Mouse (Mus musculus) testis, adult 2 months (tissue): ENCODE results near the gene Psme2. TPM values are rescaled to one million over a fixed set of nuclear protein-coding genes. Genes with fewer than 3 reads are reported as not detected.

Experiments
- H3K27ac ChIP-seq: fragments of 200-500 bp; 2 replicates; pipeline ENCODE4 v1.5.1; 2012; ENCODE audit warnings: low read depth, low read length; ENCODE audit not compliant: control insufficient read depth, insufficient read depth
- H3K27me3 ChIP-seq: fragments of 200-500 bp; 2 replicates; pipeline ENCODE4 v1.6.1; 2012; ENCODE audit warnings: mild to moderate bottlenecking, low read length, moderate library complexity; ENCODE audit not compliant: control insufficient read depth, insufficient read depth
- H3K36me3 ChIP-seq: fragments of 200-500 bp; 2 replicates; pipeline ENCODE4 v1.6.1; 2012; ENCODE audit warnings: mild to moderate bottlenecking, low read length; ENCODE audit not compliant: control insufficient read depth, insufficient read depth
- H3K4me1 ChIP-seq: fragments of 200-500 bp; 2 replicates; pipeline ENCODE4 v1.6.1; 2012; ENCODE audit warnings: low read length; ENCODE audit not compliant: control insufficient read depth, insufficient read depth
- H3K4me3 ChIP-seq: fragments of 200-500 bp; 2 replicates; pipeline ENCODE4 v1.5.1; 2012; ENCODE audit warnings: low read depth, mild to moderate bottlenecking, low read length, moderate library complexity, mixed read lengths; ENCODE audit not compliant: control insufficient read depth
- CTCF ChIP-seq: fragments of 200-500 bp; IDR thresholded peaks from 2 replicates; pipeline ENCODE4 v1.5.1; 2012; ENCODE audit warnings: low read depth, mild to moderate bottlenecking, inconsistent platforms, low read length, moderate library complexity; ENCODE audit not compliant: control insufficient read depth, insufficient read depth, insufficient replicate concordance
- POLR2A ChIP-seq: fragments of 200-500 bp; IDR thresholded peaks from 2 replicates; pipeline ENCODE4 v1.6.1; 2012; ENCODE audit warnings: low read depth, mild to moderate bottlenecking, inconsistent platforms, low read length, moderate library complexity; ENCODE audit not compliant: control insufficient read depth
- polyA plus RNA-seq: library from polyadenylated mRNA; depleted of rRNA; stranded (reverse); fragments of >200 nt; gene quantifications from 2 replicates; pipeline ENCODE4 v1.2.3, GENCODE M21; 2012

The Psme2 gene
- polyA plus RNA-seq, 1 experiment: 10.2 TPM

- Histone ChIP-seq H3K27me3 (no peaks in the 10 kb centered on the region), H3K27ac (peak overlapping the region; percentile 68), H3K4me3 (peak overlapping the region; percentile 75), H3K36me3 (no peaks in the 10 kb centered on the region), H3K4me1 (peaks cover 23% of the 10 kb centered on the region)
- TF ChIP-seq CTCF: no peak
- no peak for TF ChIP-seq POLR2A
Measured at GRCm38 (mm10) chr14:55575711-55576110, 15.2 kb downstream of the Psme2 start.

GRCm38 (mm10) chr14:55575302-55575701 lies 15.6 kb downstream of the Psme2 start, which contains the start of gene Fitm1:
Fitm1 (plus strand) TSS chr14:55575617.
- Histone ChIP-seq H3K4me1 (peaks cover 23% of the 10 kb centered on the region), H3K4me3 (peak within 1 kb of the TSS; percentile 75), H3K27ac (peak within 1 kb of the TSS; percentile 68)

GRCm38 (mm10) chr14:55571760-55572159 lies 19.2 kb downstream of the Psme2 start:
- TF ChIP-seq POLR2A (no peak), CTCF (no peak)

More at GRCm38 (mm10) chr14:55575302-55575701, 15.6 kb downstream of the Psme2 start, which contains the start of gene Fitm1:
- Histone ChIP-seq H3K27me3 (no peaks in the 10 kb centered on the region), H3K36me3 (no peaks in the 10 kb centered on the region)
- TF ChIP-seq POLR2A (no peak), CTCF (no peak)

GRCm38 (mm10) chr14:55570588-55570987 lies 20.3 kb downstream of the Psme2 start:
- Histone ChIP-seq H3K36me3 (peaks cover 5% of the 10 kb centered on the region), H3K27me3 (no peaks in the 10 kb centered on the region), H3K4me3 (no peak overlapping the region), H3K4me1 (peaks cover 5% of the 10 kb centered on the region), H3K27ac (no peak overlapping the region)
- TF ChIP-seq POLR2A (no peak), CTCF (no peak)

More at GRCm38 (mm10) chr14:55571760-55572159, 19.2 kb downstream of the Psme2 start:
- Histone ChIP-seq H3K27ac (no peak overlapping the region), H3K4me3 (no peak overlapping the region), H3K4me1 (peaks cover 14% of the 10 kb centered on the region), H3K36me3 (peaks cover 2% of the 10 kb centered on the region), H3K27me3 (no peaks in the 10 kb centered on the region)

- H3K4me3 ChIP-seq: no peak overlapping the region
- no peaks in the 10 kb centered on the region for H3K4me1 ChIP-seq
- no peaks in the 10 kb centered on the region for H3K27me3 ChIP-seq
- no peak overlapping the region for H3K27ac ChIP-seq
- no peak for TF ChIP-seq CTCF
- no peak for TF ChIP-seq POLR2A
- peaks cover 11% of the 10 kb centered on the region for H3K36me3 ChIP-seq
Measured at GRCm38 (mm10) chr14:55567496-55567895, 23.4 kb downstream of the Psme2 start.

- H3K27ac ChIP-seq: no peak overlapping the region
- no peak overlapping the region for H3K4me3 ChIP-seq
- peaks cover 12% of the 10 kb centered on the region for H3K4me1 ChIP-seq
- no peaks in the 10 kb centered on the region for H3K27me3 ChIP-seq
- H3K36me3 ChIP-seq: peaks cover 11% of the 10 kb centered on the region
- TF ChIP-seq CTCF: no peak
- TF ChIP-seq POLR2A: no peak
Measured at GRCm38 (mm10) chr14:55565748-55566147, 25.2 kb downstream of the Psme2 start.

- no peak for TF ChIP-seq POLR2A
- no peak for TF ChIP-seq CTCF
- Histone ChIP-seq H3K4me3 (no peak overlapping the region), H3K27ac (no peak overlapping the region; the same call in 1 of the 2 replicates), H3K4me1 (peaks cover 12% of the 10 kb centered on the region), H3K27me3 (no peaks in the 10 kb centered on the region), H3K36me3 (peaks cover 11% of the 10 kb centered on the region)
Measured at GRCm38 (mm10) chr14:55563249-55563648, 27.7 kb downstream of the Psme2 start.
